Mouse (Mus musculus): ENCODE results near the gene Gatc. TPM values are rescaled to one million over a fixed set of nuclear protein-coding genes. Genes with fewer than 3 reads are reported as not detected.
"Not testable (repeated sequence)": the region's sequence is repeated elsewhere in the genome, so short reads cannot be mapped to it uniquely, and the experiment has no call there.

Gatc gene
- 8.3 and 9.4 TPM in 2 replicates for polyA plus RNA-seq (2012; rRNA removed)

DNA sequence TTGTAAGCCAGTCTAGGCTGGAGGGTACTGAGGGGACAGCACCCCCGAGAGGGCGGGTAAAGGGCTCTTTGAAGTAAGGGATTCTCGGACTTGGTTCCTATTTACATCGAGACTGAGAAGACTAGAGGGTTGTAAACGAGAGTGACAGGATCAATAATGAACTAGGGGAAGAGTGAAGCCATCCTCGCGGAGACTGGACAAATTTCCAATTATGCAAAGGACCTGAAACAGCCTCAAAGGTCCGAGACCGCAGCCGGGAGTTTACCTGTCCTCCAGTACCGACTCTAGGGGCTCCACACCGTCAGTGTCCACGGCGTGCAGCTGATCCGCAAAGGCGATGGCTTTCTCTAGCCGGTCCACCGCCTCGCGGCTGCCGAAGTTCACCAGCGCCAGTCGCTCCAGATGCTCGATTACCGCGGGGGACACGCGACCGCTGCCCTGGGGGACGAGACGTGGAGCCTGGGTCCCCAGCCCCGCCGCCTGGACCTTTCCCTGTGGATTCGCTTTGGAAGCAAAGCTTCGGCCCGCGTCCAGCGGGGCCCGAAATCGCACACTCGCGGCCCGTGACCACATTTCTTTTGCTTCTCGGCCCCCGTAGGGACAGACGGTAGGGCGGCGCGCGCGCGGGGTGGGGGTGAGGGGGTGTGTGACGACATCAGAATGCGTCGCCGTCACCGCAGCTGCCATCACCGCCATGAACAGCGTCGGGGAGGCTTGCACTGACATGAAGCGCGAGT is at the start of gene Gatc, which contains the start of gene Triap1:
Gatc (minus strand) TSS at position 602 of the 737 bp plus-strand sequence.
Triap1 (plus strand) TSS at position 649 of the 737 bp plus-strand sequence.
- under 1% methylated on average over 62 of the region's 62 CpGs for WGBS
- DNase-seq (ENCODE audit: low read depth, low spot score) = no peak

- 80% methylated on average over 2 of the region's 2 CpGs for WGBS
- not testable (repeated sequence) for DNase-seq (ENCODE audit: low read depth, low spot score)
Measured at GRCm38 (mm10) chr5:115378882-115379281, 37.9 kb upstream of the Gatc start.

DNA sequence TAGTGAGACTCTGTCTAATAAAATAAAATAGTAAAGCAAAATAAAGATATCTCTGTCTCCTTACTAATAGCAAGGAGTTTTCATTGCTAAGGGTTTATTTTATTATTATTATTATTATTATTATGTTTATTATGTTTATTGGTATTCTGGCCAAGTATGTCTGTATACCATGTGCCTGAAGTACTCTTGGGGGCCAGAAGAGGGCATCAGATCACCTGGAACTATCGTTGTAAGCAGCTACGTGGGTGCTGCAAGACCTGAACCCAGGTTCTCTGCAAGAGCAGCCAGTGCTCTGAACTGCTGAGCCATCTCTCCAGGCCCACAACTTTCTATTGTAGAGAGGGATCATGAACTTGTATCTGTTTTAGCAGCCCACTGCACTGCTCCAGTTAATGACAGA is 34.5 kb upstream of the Gatc start:
- no peak for DNase-seq (ENCODE audit: low read depth, low spot score)
- WGBS = 73% methylated on average over 2 of the region's 2 CpGs

- WGBS = 26% methylated on average over 11 of the region's 11 CpGs
Measured at GRCm38 (mm10) chr5:115374204-115374820, 33.3 kb upstream of the Gatc start.

DNA sequence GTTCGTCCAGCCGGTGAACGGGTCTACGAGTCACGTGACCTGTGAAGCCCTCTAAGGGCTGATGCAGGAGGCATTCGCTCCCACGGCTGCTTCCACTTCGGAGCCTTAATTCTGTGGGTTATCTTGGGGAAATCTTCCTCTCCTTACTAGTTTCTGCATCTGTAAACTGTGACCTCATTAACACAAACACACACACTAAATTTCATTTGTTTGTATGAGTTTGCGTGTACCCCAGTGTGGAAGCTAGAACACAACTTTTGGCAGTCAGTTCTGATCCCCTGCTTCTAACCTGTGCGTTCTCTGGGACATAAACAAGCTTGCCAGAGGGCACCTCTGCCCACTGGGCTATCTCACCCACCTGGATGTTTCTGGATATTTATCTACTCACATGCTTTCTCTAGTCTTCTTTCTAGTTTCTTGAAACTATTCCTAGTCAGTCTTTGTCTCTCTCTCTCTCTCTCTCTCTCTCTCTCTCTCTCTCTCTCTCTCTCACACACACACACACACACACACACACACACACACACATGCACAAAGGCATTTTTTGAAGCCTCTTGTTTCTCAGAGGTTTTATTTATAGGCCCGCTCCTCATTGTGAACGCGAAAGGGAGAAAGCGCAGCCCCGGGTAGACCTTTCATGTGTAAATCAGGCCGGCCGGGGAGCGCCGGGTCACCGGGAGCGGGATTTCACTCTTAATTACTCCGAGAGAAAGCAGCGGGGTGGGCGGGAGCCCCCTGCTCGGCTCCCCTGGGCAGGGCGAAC is 32.6 kb upstream of the Gatc start:
- 30% methylated on average over 26 of the region's 26 CpGs for WGBS
- no peak for DNase-seq (ENCODE audit: low read depth, low spot score)

More at GRCm38 (mm10) chr5:115374204-115374820, 33.3 kb upstream of the Gatc start:
- no peak for DNase-seq (ENCODE audit: low read depth, low spot score)

DNA sequence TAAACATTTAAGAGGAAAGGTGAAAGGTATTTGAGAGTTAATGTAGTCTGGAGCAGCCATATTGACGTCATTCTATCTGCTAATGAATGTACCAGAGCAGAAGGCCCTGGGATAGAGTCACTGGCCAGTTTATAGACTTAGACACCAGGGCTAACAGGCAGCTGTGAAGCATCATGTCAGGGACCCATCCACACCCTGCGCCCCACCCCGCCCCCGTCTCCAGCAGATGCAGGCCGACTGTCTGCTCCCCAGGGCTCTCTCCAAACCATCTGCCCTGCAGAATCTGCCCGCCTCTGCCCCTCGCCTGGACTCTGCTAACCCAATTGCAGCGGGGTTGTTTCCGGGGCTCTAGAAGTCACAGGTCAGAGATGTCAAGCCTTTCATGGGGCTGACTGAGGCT is 30.8 kb upstream of the Gatc start:
- WGBS = 48% methylated on average over 9 of the region's 9 CpGs
- DNase-seq (ENCODE audit: low read depth, low spot score) = no peak

GRCm38 (mm10) chr5:115364782-115365181 is 23.8 kb upstream of the Gatc start:
- WGBS = 69% methylated on average over 4 of the region's 4 CpGs
- no peak for DNase-seq (ENCODE audit: low read depth, low spot score)

DNA sequence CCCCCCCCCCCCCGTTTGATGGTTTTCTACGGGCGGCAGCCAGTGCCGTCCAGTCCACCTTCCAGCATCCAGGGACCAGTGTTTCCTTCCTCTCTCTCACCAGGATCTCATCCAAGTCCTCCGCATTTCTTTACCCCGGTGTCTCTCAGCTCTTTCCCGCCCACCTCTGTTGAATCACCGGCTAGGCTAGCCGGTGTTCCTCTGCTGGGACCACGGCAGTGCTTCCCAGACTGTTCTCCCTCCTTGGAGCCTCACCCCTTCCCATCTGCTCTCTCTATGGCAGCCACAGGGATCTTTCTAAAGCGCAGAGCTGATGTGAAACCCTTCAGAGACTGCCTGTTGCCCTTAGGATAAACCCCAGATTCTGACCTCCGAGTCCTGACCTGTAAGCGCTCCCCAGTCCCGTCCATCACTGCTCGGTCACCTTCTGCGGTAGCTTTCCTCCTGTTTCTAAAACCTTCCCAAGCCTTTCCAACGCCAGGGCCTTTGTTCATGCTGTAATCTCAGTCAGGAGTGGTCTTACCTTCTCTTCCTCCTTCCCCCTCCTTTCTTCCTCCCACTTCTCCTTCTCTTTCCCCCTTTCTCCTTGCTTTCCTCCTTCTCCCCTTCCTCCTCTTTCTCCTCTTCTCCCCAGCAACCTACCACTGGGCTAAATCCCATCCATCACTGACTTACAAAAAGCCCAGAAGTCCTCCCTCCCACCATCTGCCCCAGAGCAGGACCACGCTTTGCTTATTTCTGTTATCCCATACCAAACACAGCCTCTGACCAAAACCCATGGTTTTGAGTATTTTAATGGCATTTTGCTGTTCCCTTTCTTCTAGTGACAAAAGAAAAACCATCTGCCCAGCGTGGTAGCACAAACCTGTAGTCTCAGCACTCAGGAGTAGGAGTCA is 22.1 kb upstream of the Gatc start:
- no peak for DNase-seq (ENCODE audit: low read depth, low spot score)
- 25% methylated on average over 18 of the region's 19 CpGs for WGBS

DNA sequence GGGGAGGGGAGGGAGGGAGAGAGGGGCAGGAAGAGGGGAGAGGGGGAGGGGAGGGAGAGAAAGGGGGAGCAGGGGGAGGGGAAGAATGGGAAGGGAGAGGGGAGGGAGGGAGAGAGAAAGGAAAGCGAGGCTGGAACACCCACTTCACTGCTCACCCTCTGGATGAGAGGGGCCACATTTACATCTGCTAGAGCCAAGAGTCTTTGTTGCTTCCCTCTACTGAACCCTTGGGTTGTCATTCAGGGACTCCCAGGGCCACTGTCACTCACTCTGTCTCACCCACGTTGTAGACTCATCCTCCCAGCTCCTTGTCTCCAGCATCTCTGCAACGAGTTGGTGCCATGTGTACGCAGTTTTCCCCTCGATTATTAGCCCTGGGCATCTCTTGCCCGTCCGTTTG is 21.2 kb upstream of the Gatc start:
- DNase-seq (ENCODE audit: low read depth, low spot score) = no peak
- 33% methylated on average over 7 of the region's 7 CpGs for whole genome bisulfite sequencing

- 66% methylated on average over 5 of the region's 5 CpGs for WGBS
- DNase-seq (ENCODE audit: low read depth, low spot score) = no peak
Measured at GRCm38 (mm10) chr5:115359851-115360372, 18.9 kb upstream of the Gatc start.

DNA sequence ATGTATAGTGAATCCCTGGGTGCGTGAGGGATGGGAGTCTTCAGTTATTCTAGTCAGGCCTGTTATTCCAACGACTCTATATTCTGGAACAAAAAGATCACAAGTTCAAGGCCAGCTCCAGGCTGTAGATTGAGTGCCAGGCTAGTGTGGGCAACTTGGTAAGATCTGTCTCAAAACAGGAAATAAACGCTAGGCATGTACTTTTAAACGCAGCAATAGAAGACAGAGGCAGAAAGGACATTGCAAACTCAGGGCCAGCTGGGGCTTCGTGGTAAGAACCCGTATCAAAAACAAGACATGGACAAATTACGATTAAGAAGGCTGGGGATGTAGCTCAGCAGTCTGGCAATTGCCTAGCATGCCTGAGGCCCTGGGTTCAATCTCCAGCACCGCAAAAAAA is 18.5 kb upstream of the Gatc start:
- no peak for DNase-seq (ENCODE audit: low read depth, low spot score)
- 75% methylated on average over 8 of the region's 8 CpGs for WGBS

DNA sequence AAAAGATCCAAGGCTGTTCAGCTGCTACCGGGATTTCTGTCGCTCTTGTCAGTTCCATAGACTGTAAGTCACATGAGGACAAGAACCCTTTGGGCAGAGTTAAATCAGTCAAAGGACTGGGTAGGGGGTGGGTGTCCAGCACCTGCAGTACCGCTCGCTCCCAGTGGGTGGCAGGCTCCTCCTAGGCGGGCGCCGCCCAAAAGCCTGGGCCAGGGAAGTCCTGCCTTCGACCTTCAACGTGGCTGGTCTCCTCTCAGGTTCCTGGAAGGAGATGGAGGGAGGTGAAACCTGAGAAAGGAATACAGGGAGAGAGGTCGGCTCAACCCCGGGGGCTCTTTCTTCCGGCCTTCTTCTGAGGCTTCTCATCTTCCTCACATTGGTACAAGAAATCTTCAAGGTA is 17.9 kb upstream of the Gatc start:
- 2% methylated on average over 12 of the region's 12 CpGs for WGBS
- DNase-seq (ENCODE audit: low read depth, low spot score) = peak; percentile 32

GRCm38 (mm10) chr5:115355070-115355469 is 14.1 kb upstream of the Gatc start:
- no peak for DNase-seq (ENCODE audit: low read depth, low spot score)
- WGBS = 36% methylated on average over 13 of the region's 13 CpGs

DNA sequence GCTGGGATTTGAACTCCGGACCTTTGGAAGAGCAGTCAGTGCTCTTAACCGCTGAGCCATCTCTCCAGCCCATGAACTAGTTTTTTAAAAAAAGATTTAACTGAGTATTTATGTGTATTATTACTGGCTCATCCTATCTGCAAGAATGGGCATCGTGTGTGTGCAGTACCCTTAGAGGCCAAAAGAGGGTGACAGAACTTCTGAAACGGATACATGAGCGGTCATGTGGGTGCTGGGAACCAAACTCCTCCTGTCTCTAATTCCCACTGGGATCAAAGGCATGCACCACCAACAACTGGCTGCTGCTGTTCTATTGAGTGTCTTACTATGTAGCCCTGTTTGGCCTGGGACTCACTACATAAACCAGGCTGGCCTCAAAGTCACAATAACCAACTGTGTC is 10.4 kb upstream of the Gatc start:
- DNase-seq (ENCODE audit: low read depth, low spot score) = no peak
- WGBS = 82% methylated on average over 5 of the region's 5 CpGs

DNA sequence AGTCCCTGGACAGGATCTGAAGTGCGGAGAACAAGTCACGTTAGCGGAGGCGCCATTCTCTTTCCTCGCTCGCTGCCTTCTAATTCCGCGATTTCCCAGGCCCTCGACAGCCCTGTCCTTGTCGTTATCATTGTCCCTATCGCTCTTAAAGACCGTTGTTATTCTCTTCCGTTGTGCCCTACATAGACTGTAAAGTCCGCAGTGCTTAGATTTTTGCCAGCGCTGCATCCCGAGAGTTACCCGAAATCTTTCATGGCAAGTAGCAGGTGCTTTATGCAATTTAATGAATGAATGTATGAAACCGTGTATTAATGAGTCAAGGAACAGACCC is 8.2 kb upstream of the Gatc start:
- no peak for DNase-seq (ENCODE audit: low read depth, low spot score)
- under 1% methylated on average over 18 of the region's 18 CpGs for WGBS

GRCm38 (mm10) chr5:115348546-115349224 is 7.7 kb upstream of the Gatc start, which contains the start of gene Cox6a1:
Gene Cox6a1, minus strand, starts transcription at chr5:115348981.
- under 1% methylated on average over 74 of the region's 74 CpGs for WGBS
- peak; percentile 87 for DNase-seq (ENCODE audit: low read depth, low spot score)

DNA sequence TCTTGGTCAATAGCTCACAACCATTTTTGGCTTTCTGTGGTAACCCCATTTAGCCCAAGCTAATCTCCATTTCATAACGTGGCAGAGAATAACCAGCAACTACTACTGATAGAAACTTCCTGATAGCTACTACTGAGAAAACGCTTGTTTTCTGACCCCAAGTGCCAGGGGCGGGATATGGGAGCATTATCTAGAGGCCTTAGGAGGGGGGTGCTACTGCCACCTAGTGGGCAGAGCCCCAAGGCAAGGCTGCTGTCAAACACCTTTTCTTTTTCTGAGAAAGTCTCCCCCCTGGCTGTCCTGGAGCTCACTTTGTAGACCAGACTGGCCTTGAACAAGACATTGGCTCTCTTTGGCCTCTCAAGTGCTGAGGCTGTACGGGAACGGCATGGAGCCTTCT is 6.6 kb upstream of the Gatc start:
- DNase-seq (ENCODE audit: low read depth, low spot score) = peak; percentile 53
- 0% methylated on average over 5 of the region's 5 CpGs for WGBS

DNA sequence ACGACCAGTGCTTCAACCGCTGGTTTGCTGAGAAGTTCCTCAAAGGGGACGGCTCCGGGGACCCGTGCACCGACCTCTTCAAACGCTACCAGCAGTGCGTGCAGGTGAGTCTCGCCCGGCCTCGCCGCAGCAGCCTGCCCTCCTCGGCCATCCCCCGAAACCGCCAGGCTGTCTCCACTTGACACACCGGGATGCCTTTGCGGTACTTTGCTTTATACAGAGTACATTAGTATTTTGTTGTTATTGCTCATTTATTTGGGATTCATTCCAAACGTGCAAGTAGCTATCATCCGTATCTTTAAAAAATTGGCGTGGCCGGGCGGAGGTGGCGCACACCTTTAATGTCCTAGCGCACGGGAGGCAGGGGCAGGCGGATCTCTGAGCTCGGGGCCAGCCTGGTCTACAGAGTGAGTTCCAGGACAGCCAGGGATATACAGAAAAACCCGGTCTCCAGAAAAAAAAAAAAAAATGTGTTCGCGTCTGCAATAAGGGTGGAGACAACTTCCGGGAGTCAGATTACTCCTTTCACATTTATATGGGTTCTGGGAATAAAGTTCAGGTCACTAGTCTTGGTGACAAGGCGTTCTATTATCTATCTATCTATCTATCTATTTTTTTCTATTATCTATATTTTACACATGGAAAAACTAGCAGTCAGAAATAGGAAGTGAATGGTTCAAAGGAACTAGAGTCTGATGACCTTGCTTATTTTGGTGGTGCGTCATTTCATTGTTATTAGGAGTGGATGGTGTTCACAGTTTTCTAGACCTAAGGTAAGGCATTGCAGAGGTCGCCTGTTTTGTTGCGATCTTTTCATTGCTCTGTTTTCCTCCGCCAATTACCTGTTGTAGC is 562 bp upstream of the Gatc start:
- 7% methylated on average over 36 of the region's 36 CpGs for WGBS
- DNase-seq (ENCODE audit: low read depth, low spot score) = no peak

All from large intestine, adult 2 months (tissue).